Mouse (Mus musculus): ENCODE measurements around the gene Muc13. TPM values are rescaled to one million over a fixed set of nuclear protein-coding genes. Genes with fewer than 3 reads are reported as not detected.
A peak's percentile ranks its signal among the peaks of the same experiment; 100 is the strongest.

Muc13 gene
- total RNA-seq, 2 experiments from 2014 or later = not detected

DNA sequence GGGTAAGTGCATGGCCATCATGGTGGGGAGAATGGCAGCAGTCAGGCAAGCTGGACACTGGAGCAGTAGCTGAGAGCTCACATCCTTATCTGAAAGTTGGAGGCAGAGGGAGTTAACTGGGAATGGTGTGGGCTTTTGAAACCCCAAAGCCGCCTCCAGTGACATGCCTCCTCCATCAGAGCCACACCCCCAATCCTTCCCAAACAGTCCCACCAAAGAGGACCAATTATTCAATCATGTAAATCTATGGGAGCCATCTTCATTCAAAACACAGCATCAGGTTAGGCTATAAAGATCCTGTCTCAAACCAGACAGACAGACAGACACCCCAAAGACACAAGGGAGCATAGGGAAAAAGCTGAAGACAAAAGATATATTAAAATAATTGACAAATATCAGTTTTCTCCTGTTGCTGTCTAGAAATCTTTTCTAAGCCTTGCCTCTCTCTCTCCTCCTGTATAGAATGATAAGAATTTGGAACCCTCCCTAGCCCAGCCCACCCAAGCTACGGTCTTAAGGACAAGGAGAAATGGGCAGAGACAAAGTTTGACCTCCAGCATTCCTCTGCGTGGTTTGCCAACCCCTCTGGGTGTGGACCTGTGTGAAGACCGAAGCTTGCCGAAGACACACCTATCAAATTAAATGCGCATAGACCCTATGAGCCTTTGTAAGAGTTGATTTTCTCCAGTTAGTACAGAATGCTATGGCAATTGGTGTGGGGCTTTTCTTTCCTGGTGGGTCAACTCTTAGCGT lies 24.8 kb downstream of the Muc13 start:
- intact Hi-C loops (cut with DNase I; ENCODE audit: low total_unique reads) = no loop called here
- DNase-seq = no peak

DNA sequence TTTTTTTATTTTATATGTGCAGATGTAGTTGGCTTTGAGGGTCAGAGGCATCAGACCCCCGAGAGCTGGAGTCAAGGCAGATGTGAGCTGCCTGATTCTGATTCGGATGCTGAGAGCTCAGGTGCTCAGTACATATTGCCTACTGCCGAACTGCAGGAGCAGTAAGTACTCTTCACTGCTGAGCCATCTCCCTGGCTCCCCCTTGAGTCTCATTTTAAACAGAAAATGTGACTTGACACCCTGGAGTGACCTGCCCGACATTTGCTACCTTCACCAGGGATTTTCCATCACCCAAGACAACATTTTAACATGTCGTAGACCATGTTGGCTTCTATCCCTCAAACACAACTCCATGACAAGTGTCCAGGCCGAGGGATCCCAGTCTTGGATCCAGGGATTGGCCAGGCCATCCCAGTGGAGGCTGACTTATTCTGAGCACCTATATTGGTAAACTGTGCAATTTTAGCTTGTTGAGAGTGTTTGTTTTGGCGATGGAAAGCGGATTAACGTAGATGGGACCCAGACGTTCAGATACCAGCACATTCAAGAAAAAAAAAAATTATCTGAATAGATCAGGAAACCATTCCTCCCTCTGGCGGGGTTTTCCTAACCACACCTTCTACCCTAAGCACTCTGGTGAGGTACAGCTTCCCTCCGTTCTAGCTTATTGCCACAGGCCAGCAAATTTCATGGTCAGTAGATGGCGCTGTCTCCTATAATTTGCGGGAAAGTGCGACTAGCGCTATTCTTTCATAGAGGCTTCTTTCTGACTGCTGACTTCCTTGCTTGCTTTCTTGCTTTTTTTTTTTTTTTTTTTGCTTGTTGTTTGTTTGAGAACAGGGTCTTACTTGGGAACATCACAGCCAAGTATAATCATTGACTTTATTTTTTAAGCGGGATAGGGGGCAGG lies 26.7 kb downstream of the Muc13 start:
- peak; percentile 80 for DNase-seq
- intact Hi-C loops (cut with DNase I; ENCODE audit: low total_unique reads) = no loop called here

DNA sequence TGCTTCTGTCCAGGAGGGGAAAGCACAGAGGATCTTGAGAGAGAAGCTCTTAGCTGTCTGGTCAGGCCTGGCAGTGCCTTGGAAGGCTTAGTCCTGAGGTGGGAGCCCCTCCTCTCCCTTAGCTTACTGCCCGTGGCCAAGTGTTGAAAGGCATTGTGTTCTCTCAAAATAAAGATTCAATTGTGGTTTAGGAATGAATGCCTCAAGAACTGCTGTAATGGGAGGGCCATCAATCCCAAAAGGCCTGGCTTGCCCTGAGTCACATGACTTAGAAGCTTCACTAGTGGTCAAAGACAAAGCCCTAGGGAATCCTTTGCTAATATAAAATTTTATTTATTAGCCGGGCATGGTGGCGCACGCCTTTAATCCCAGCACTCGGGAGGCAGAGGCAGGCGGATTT lies 30.8 kb downstream of the Muc13 start:
- intact Hi-C loops (cut with DNase I; ENCODE audit: low total_unique reads) = loop anchor here (1.0 kb wide), 1 partner anchor 301 kb away; no protein-coding TSS in a partner anchor

DNA sequence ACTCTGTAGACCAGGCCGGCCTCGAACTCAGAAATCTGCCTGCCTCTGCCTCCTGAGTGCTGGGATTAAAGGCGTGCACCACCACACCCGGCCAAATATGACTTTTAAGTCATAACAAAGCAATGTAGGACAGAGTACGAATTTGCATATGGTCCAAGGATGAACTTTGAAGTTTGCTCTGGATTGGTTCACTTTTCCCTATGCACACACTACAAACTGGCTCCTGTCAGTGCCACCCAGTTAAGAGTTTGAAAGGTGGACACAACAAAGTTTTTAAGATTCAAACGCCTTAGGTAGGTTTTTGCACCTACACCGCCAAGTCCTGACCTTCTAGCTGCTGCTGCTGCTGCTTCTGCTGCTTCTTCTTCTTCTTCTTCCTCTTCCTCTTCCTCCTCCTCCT lies 34.7 kb downstream of the Muc13 start:
- intact Hi-C loops (cut with DNase I; ENCODE audit: low total_unique reads) = no loop called here
- no peak for DNase-seq

More for the DNA sequence above, 30.8 kb downstream of the Muc13 start:
- DNase-seq = no peak

DNA sequence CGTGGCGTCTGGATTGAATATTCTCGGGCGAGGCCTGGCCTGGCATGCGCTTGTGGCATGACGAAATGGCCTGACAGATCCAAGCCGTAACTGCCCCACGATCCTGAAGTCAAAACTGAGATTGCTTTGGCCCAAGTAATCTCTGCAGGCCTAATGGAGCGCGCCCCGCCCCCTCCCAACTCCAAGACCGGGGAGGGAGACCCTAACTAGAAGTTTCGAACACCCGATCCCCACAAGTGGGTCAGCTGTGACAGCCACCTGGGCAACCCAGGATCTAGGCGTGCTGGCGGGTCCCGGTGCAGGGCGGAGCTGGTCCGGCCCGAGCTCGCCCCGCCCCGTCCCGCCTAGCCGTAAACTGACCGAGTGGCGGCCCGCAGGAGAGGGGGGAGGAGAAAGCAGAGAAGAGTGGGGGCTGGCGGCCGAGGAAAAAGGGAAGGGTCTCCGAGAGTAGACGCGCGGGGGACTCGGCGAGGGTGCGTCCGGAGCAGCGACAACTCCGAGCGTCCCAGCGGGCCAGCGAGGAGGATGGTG lies 35.5 kb downstream of the Muc13 start, which contains the start of gene Itgb5:
Gene Itgb5, plus strand, starts transcription at position 365 of the 531 bp plus-strand sequence.
- intact Hi-C loops (cut with DNase I; ENCODE audit: low total_unique reads) = no loop called here
- peak; percentile 84 for DNase-seq

DNA sequence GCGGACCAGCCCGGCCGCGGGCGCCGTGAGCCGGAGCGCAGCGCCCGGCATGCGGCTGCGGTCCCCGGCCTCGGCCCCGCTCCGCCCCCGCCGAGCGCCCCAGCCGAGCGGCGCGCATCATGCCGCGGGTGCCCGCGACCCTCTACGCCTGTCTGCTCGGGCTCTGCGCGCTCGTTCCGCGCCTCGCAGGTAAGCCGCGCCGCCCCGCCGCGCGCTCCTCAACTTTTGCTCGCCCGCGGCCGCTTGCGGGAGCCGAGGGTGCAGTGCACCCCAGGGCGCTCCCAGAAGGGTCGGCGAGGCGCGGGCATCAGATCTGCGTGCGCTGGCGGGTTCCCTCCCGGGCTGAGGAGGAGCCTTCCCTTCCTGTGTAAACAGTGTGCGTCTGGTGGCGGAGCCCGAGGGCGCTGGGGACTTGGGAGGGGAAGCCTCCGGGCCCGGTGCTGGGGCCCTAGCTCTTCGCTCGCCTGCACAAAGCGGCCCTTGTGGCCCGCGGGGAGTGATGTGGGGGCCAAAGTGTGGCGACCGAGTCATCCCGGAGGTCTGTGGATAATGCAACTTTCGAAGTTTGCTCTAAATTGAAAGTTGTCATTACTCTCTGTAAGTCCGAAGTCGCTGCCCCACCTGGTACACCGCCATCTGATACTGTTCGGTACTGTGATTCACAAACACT lies 36.1 kb downstream of the Muc13 start:
- intact Hi-C loops (cut with DNase I; ENCODE audit: low total_unique reads) = loop anchor here (10.0 kb wide), 1 partner anchor 55 kb away; no protein-coding TSS in a partner anchor
- DNase-seq = peak; percentile 57

DNA sequence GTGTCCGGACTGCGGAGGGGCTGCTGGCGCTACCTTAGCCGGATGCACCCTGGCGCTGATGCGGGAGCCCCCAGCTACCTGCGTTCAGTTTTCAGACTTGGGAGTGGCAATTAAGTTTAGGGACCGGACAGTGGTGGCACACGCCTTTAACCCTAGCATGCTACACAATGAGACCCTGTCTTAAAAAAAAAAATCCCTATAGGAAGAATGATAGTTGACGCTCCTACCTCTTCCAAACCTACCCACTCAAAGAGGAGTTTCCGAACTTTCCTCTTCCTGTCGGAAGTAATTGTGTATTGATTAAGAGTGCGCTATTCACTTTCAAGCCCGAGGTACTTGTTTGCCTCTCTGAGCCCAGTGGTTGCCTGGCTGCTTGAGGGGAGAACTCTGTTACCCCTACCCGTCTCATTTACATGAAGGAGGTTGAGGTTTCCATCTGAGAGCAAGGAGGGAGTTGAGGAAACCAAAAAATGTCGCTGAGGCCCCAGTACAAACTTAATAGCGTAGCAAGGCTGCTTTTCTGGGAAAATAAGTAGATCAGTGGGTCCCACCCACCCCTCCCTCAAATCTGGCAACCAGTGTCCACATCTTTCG lies 36.8 kb downstream of the Muc13 start:
- DNase-seq = no peak
- intact Hi-C loops (cut with DNase I; ENCODE audit: low total_unique reads) = loop anchor here (10.0 kb wide), 1 partner anchor 54 kb away; no protein-coding TSS in a partner anchor

DNA sequence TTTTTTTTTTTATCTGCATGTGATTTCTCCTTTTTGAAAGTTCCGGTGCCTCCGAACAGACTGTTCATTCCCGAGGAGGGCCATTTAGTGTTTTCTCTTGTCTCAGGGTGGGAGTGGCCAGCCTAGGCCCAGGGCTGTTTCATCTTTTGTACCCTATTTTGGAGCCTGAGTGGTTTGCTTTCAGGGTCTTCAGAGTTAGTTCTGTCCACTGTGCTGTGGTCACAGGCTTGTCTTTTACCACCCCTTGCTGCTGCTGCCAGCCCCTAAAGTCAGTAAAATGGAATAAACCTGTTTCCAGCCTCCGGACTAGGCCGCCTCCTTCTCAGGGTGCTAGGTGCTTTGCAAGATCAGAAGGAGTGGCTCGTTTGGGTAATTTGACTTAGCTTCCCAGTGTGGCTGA lies 38.2 kb downstream of the Muc13 start:
- DNase-seq = no peak
- intact Hi-C loops (cut with DNase I; ENCODE audit: low total_unique reads) = loop anchor here (10.0 kb wide), 1 partner anchor 53 kb away; no protein-coding TSS in a partner anchor

DNA sequence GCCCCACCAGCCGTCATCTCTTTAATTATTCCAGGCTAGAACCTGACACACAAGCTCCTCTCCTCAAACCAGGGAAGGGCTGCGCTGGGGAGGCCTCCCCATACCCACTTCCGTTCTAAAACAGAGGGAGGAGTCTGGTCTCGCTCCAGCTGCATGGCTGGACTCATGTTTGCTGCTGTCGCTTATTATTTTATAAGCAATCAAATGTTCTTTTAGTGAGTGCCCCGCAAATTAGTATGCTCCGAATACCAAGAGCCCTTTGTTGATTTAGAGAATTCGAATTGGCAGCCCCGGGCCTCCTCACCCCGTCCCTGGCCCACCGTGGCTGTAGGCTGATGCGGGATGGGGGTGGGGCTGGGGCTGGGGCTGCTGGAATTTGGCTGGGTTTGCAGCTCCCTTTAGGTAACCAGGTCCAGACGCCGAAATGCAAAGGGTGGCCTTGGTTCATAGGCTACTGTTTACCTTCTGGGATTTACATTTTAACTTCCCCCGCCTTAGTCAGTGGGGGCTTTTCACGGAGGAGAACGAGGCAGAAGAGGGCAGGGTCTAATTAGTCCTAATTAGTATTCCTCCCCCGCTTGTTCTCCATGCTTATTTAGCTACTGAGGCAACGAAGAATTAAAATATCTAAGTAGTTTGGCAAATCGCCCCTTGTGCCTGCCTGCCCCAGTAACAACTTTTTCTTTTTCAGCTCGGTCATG lies 39.0 kb downstream of the Muc13 start:
- intact Hi-C loops (cut with DNase I; ENCODE audit: low total_unique reads) = loop anchor here (10.0 kb wide), 1 partner anchor 52 kb away; no protein-coding TSS in a partner anchor

DNA sequence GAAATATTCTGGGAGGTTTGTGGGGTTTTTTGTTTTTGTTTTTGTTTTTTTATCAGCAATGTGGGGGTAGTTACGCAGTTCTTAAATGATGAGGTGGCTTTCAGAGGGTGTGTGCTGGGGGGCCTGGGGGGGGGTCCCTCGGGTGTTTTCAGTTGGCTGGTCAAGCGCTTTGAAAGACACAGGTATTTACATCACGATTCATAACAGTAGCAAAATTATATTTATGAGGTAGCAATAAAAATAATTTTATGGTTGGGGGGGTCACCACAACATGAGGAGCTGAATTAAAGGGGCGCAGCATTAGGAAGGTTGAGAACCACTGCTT lies 39.6 kb downstream of the Muc13 start:
- no peak for DNase-seq
- intact Hi-C loops (cut with DNase I; ENCODE audit: low total_unique reads) = loop anchor here (10.0 kb wide), 1 partner anchor 51 kb away; no protein-coding TSS in a partner anchor

More for the DNA sequence above, 39.0 kb downstream of the Muc13 start:
- DNase-seq = no peak

DNA sequence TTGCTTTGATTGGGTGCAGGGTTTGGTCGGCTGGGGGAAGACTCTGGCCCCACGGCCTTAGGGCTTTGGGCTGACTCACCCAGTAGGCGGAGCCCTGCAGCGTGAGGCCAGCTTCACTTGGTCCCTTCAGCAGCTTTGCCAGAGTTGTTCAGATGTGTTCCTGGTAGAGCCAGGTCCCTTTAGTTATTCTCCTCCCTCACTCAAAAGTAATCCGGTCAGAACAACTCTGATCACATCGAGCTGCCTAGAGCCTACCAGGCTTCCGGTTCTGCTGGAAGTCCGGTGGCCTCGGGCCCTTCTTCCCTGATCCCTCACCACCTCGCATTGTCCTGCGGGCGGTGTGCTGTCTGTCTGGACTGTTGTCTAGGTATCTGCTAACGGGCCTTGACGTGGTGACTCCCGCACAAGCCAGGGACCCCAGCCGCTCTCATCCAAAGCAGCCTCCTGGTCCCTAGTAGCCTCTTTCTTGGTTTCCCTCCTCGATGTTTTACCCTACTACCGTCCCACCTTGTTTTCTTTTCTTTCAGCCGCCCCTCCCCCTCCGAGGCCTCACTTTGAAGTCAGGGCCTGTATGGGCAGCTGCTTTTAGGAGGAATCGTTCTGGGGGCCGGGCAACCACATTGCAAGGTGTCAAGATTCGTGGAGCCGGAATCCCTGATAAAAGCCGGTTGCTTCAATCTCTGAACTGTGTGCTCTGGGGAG lies 40.1 kb downstream of the Muc13 start:
- DNase-seq = peak; percentile 63
- intact Hi-C loops (cut with DNase I; ENCODE audit: low total_unique reads) = loop anchor here (10.0 kb wide), 1 partner anchor 51 kb away; no protein-coding TSS in a partner anchor

DNA sequence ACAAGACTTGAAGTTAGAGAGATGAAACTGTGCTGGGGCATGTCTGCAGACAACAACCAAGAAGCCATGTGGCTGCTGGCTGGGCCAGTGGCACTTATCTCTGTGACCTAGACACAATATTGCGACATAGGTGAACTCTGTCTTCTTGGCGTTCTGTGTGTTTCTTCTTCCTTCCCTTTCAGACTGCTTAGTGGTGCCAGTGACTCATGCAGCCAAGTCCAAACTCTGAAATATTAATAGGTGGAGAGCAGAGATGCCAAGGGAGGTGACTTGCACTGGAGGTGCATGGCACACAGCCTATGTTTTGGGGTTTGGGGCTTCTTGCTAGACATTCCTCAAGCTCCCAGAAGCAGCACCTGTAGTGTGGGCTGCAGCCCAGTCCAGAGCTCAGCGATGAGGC lies 42.8 kb downstream of the Muc13 start:
- intact Hi-C loops (cut with DNase I; ENCODE audit: low total_unique reads) = loop anchor here (10.0 kb wide), 1 partner anchor 48 kb away; no protein-coding TSS in a partner anchor
- no peak for DNase-seq

DNA sequence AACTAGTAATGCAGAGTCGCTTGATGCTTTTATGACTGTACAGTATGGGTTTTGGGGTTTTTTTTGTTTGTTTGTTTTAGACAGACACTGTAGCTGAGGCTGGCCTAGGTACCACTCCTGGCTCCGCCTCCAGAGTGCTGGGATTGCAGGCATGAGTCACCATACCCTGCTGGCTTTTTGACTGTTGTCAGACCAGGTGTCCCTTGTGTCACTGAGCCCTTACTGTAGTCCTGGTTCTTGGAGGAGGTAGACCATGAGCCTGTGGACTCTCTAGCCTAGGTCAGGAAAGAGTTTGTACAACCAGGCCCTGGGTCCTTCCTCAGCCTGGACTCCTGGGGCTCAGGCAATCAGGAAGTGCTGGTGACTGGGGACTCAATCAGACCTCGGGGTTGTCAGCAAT lies 43.4 kb downstream of the Muc13 start:
- no peak for DNase-seq
- intact Hi-C loops (cut with DNase I; ENCODE audit: low total_unique reads) = loop anchor here (10.0 kb wide), 1 partner anchor 48 kb away; no protein-coding TSS in a partner anchor

DNA sequence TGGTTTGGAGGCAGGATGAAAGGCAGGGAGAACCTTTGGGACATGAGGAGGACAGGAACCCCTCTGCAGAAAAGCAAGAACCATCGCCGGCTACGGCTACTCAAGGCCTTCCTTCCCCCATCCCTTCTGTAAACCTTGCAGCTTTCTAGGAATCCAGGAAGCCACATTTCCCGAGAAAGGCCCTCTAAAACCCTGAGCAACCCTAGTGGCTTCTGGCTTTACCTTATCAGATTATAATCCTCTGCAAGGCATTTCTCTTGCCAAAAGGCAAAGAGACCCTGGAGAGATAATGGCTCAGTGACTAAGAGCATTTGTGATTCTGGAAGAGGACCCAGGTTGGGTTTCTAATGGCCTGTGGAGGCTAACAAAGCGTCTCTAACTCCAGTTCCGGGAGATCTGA lies 46.8 kb downstream of the Muc13 start:
- no peak for DNase-seq
- intact Hi-C loops (cut with DNase I; ENCODE audit: low total_unique reads) = no loop called here

DNA sequence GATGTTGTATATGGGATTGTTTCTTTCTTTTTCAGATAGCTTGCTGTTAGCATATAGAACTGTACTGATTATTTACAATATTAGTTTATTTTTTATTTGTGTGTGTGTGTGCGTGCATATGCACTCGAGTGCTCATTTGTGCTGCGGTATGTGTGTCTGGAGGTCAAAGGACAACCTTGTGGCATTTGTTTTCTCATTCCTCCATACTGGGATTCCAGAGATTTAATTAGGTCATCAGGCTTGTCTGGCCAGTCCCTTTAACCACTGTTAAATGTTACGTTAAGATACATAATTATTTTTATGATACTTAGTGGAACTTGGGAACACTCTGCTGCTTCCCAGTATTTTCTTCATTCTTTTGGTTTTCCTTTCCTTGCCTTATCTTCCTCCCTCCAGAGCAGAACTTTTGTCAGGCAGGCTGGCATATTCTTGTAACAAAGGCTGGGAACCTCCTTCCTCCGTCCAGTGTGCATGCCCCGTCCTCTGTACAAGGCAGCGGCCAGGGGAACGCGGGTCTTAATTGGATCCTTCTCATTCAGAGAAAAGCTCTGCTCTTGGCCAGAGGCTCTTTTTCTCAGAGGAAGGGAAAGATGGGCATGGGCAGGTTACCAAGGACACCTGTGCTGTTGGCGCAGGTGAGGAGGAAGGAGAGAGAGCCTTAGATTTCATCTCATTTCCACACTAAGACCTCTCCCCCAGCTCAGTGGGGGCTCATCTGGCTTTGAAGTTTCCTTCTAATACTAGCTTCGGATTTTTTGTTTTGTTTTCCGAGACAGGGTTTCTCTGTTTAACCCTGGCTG lies 48.4 kb downstream of the Muc13 start:
- intact Hi-C loops (cut with DNase I; ENCODE audit: low total_unique reads) = no loop called here
- no peak for DNase-seq

DNA sequence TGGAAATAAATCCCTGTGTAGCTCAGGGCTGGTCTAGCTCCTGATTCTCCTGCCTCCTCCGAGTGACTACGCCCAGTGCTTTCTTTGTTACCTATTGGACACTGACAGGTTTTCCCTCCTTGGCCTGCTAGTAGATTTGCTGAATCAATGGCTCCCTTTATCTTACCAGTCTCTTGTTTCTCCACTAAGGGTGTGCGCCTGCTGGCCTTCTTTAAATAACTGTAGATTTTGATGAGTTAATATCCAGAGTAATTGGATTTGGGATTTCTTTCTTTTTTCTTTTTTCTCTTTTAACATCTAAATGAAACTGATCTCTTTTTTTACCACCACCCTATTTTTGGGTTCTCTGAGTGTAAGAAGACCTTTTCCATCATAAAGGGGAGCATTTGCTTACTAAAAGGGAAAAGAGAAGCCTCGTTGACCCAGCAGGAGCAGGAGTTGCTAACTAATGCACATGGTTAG lies 50.3 kb downstream of the Muc13 start:
- intact Hi-C loops (cut with DNase I; ENCODE audit: low total_unique reads) = no loop called here
- DNase-seq = no peak

DNA sequence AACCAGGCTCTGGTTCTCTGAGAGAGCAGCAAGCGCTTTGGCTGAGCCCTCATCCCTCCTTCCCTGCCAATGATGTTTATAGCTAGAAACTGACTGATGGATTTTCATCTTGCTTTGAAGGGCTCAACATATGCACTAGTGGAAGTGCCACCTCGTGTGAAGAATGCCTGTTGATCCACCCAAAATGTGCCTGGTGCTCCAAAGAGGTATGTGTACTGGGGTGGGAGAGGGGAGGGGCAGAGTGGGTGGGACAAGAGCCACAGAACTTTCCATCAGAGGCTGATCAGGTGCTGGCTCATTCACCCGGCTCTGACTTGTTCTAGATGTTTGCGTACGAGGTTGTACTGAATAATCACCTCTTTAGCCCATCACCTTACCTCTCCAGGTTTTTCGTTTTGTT lies 51.0 kb downstream of the Muc13 start:
- no peak for DNase-seq
- intact Hi-C loops (cut with DNase I; ENCODE audit: low total_unique reads) = no loop called here

Measured in gastrocnemius, postnatal 14 days (tissue).